Mouse (Mus musculus) cerebellum, adult (tissue): ENCODE data around the gene Slc44a3.

Experiments used
- ATAC-seq: cut with Nextera tagmentation; 2 replicates; pipeline ENCODE4 v1.9.2; 2017; ENCODE audit warnings: mild to moderate bottlenecking, moderate library complexity, mixed read lengths; ENCODE audit not compliant: insufficient number of reproducible peaks, low FRiP score, low TSS enrichment

Slc44a3 gene

DNA sequence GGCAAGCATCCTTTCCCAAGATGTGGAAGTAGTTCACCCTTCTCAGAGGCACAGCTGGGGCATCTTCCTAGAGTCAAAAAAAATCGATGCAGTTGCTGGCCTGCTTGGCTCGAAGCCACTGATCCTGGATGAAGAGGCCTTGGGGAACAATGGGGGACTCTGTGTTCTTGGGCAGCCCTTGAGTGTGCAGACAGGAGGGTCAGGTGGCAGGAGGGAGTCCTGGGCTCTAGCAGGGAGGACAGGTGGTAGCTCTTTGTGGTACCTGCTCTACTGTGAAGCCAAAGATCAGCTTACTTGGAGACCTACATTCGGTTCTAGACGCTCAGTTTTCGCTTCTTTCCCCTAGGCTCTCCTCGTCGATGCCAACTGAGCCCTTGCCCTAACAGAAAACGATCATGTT lies 26.0 kb downstream of the Slc44a3 start:
- no peak for ATAC-seq

DNA sequence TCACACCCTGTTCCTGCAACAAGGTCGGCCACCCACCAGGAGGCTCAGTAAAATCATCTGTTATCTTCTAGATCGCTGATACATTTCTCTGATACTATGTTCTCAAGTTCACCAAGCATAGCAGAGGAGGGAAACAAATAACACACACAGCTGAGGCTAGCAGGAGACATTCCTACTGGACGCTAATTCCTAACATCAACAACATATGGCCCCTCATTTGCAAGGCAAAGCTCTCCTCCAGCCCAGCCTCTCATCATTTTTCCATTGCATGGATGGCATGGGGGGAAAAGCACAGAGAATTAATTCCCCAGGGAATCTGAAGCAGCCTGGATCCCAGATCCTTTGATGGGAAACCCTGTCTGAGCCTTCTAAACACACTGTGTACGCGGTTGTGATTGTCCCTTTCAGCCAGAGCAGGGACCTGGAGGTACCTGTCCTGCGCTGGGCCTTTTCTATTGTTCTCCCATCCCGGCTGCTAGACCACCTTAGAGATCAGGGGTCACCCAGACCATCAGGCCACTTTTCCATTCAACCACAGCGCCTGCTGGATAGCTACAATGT lies 27.2 kb downstream of the Slc44a3 start:
- ATAC-seq, result no peak

DNA sequence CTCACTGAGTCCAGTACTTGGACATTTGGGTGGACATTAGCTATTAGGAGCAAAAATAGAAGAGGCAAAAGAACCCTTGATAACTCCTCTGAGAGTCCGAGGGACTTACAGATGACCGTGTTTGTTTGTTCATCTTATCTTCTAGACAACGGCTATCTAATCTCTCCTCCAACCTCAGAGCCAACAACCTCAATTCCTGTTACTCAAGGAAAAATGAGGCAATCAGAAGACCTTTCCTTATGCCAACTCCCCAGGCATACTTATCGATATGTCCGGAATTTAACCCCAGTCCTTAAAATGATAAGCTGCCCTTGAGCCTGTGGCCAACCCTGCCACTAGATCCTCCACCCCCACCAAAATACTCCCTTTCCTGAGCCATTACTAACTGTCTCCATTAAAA lies 31.5 kb downstream of the Slc44a3 start:
- ATAC-seq, result no peak

DNA sequence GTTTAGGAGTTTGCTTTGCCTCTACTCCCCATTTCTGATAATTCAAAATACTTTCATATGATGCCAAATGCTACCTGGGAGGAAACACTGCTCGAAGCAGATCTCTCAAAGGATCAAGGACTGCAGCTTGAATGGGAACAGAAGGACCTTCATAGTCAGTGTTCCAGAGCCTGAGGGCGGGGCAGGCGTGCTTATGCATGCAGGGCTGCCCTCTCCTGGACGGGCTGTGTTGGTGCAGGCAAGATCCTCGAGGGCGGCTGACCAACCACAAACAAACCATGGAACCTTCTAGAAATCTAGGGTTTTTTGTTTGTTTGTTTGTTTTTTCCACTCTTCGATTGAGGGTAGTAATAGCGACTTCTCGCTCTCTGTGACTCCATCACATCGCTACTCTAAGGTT lies 32.0 kb downstream of the Slc44a3 start:
- no peak; the same call in 1 of the 2 replicates for ATAC-seq

DNA sequence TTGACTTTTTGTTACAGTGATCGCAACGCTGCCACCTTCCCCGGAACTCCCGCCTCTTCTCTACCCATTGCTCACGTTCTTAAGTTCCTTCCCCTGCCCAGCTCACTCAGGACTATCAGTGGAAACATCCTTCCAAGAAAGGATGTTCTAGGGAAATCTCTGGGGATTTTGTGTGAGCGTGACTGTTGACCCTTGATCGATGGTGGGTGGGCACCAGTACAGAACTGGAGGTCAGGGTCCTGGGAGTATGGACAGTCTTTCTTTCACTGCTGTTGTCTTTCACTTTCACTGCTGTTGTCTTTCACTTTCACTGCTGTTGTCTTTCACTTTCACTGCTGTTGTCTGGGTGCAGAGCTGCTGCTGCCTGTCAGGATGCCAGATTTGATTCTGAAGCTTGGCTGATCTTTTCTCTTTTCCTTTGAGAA lies 38.2 kb downstream of the Slc44a3 start:
- no peak for ATAC-seq

DNA sequence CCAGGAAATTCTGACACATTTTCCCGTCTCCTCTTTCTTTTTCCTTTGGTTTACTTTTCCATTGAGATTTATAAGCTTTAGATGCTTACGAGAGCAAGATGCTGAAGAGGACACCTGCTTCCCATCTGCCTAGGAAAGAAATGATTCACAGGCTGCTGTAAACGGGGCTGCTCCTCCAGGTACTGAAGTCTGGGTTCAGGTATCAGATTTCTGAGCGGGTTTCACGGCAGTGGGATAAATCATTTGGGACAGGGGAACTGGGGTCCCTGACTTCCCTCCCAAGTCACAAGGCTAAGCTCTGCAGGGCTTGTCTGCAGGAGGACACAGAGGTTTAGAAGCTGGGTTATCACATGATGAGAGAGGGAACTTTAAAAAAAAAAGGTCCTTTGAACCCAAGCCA lies 40.2 kb downstream of the Slc44a3 start:
- ATAC-seq, result no peak

DNA sequence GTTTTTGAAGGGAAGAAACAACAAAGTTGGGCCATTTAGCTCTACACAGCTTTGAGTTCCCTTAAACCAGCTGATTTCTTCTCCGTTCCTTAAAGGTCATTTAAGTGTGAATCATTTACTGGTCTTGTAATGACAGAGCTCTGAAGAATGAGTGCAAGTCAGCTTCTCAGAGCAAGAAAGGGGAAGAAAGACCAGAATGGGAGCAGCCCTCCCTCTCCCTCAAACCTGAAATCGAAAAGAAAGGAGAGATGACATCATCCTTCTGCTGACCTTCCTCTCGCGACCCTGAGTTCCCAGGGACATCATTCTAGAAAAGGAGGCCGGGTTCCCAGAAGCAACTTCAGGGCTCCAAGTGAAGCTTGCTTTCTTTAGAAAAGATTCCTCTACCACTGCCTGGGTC lies 41.3 kb downstream of the Slc44a3 start:
- ATAC-seq, result no peak

DNA sequence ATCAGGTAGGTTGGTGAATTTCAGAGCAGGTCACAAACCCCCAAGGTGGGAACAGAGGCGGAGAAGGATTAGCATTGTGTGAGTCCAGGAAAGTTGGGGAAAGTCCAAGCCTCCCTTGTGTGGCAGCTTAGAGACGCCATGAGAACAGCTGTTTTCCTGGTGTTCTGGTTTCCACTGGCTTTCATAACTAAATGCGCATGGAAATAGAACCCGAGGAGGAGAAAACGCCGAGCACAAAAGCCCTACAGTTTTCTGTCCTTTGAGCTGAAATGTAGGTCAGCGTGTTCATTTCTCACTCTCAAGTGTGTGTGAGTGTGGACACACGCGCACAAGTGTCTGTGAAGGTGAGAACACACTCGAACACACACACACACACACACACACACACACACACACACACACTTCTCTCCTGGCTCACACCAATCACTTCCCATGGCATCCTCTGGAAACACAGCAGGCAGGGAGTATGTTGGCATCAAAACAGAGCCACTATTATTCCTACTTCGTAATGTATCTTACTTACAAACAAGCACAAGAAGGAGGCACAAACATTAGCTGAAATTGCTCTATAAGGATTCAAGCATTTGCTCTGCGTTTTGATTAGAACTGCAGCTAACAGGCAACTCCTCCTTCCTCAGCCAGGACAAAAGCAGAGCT lies 42.6 kb downstream of the Slc44a3 start:
- no peak for ATAC-seq

DNA sequence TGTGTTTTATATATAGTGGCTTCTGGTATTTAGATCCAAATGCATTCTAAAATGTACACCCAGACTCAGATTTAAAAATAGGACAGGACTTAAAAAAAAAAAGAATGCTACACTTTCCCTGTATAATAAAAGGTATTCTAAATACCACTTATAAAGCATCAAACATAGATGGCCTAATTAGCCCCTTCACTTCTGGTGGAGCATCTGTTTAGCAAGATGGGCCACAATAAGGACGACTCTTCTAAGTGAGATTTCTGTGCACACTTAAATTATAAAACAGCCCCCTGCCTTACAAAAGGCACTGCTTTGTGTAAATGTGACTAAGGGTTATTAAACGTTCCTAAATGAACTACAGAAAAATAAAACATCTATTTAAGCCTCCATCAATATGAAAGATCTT lies 47.0 kb downstream of the Slc44a3 start:
- no peak for ATAC-seq

DNA sequence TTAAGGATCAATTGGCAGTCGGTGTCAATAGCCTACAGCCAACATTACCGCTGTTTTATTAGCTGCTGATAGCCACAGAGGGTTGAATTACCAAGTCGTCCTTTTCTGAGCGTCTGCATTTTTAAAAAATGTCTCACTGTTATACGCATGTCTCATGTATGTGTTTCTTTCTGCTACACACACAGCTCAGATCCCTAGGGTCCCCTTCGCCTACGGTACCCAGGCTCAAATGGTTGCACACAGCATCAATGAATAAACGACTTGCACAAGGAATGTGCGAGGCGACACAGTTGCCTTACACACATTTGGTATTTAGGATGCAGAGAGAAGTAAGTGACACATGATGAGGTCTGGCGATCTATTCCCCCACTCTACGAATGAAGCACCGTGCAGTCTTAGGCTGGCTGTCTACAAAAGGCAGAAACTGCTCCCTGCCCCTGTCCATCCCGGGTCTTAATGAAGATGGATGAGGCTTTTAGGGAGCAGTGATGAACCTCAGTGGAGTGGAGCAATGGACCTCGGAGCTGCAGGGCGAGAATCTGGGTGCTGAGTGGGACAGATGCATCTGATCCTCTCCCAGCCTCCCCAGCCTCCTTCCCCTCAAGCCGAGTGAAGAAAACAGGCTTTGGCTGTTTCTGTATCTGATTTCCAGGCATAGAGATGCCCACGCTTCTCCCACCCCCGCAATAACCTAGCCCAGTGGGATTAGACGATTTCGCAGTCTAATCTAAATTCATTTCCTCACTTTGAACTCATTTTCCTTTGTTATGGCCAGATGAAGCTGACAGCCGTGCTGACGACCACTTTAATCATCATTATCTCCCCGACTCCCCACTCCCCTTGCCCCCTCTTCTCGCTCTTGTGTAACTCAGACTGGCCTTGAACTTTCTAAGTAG lies 48.7 kb downstream of the Slc44a3 start:
- ATAC-seq, result no peak

DNA sequence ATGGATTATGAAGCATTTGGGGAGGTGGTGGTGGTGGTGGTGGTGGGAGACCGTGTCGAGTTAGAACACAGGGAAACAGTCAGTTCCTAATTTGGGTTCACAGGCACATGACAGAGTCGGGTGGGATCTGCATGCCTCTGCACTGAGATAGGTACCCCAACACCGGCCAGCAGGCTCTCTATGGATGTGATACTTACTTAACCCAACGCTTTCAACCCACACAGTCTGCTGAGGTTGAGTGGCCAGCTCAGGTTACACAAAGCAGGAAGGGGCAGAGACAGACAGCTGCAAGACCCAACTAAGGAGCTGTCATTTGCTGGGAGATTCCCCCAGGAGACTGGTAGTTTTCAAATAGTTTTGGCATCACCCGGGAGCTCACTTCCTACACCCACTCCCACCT lies 50.6 kb downstream of the Slc44a3 start:
- ATAC-seq, result no peak

DNA sequence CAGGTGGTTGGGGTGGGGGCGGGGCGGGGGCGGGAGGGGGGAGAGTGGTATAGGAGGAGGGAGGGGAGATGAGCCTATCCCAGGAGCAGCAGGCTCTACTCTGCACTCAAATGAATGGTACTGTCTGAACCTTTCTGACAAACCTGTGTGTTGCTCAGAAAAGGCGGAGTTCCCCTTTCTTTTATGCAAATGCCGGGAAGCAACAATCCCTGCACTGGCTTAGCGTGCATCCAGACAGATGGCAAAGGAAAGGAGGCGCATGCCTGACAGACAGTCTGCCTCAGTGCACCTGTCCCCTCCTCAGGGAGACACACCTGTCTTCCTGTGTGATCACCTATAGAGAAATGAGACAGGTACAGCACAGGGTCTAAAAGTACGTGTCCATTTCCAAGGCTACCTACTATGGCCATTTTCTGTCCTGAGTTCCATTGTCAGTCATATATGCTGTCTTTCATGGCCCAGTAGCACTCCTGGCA lies 51.2 kb downstream of the Slc44a3 start:
- ATAC-seq, result no peak

DNA sequence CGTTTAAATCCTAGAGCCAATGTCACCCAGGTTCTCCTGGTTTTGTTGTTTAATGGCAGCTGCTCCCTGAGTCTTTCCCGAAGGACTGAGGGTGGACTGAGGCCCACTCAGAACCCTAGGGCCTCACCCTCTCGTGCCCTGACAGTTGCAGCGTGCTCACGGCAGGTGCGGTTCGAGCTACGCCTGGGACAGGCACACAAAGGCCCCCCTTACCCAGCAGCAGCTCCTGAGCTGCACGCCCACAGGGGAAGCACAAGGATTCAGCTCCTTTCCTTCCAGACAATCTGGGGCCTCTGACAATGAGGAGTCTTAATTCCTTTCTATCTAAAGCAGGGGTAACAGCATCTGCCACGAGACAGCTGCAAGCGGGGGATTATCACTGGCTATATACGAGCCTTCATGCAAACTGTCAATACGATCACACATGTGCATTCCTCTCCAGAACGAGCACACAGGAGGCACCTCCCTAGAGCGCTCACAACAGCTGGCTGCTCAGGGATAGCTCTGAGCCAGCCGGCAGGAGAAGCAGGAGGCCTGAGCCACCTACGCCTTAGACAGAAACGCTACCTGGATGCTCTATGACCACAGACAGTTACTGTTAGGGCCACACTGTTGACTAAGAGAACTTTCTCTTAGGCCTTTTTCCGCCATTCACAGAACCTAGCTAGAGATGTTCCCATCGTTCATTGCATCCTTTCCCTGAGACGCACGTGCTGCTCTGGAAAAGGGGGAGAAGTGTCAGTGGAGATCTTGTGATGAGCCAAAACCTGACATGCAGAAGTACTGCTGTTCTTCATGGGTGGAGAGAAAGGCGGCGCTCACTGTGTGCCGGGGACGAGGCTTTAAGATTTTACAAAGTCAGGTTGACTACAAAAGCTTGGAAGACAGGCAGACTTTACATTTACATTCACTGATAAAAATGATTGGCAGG lies 51.9 kb downstream of the Slc44a3 start:
- no peak for ATAC-seq

DNA sequence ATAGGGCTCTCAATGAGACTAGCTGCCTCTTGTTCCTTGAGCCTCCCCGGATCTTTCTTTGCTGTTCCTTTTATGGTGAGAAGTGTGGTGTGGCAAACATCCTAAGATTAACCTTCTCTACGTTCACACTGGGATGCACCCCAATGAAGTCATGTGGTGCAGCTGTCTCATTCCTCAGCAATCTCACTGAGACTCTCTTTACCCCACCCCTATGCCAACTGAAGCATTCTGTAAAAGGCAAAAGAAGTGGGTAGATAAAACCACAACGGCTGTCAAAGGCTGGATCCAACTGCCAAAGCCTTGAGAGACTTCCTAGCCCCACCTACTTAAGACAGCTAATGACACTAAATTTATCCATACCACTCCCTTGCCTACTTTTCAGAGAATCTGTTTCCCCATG lies 57.5 kb downstream of the Slc44a3 start:
- ATAC-seq, result no peak

DNA sequence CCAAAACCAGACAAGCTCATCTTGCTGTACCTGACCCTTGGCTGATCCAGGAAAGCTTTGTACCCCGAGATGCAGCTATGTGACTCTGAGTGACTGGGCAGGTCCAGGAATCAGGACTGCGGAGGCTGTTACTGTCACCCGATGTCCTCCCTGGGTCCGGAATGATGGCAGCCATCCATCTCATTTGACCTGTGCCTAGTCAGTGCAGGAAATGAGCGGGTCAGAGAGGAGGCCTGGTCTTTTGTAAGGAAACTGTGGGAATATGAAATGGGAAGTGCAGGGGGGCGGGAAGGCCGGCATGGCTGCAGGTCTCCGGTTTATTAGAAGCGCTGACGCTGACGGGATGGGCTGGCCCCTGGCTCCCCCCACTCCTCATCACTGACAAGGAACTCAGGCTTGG lies 60.5 kb downstream of the Slc44a3 start:
- ATAC-seq, result no peak

DNA sequence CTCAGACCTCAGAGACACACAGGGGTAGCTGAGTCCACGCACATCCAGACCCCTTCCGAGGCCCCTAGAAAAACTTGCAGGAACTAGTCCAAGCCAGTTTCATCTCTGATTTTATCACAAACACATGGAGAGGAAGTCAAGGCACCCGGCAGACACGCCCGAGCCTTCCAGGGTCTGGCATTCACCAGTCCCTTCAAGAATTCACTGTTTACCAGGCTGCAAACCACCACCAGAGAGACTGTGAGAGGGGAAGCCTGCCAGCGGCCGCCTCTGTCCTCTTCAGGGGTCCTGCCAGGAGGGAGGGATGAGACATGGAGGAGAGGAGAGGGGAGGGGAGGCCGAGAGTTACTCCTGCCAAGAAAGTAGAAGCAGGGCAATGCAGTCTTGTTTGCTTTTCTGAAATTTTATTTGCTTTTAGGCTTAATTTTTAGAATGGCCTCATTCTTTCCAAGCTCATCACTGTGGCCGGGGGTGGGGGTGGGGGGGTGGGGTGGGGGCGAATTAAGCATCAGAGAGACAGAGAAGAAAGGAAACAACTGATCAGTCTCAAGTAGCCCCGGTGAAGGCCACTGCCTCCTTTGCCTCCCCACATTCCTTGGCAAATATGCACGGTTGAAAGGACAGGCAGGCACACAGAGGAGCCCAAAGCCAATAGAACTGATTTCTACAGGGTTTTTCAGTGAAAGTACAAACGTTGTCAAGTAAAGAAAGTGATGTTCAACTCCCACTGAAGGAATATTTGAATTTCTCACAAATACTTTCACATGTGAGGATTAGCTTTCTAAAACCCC lies 62.8 kb downstream of the Slc44a3 start:
- ATAC-seq, result no peak

DNA sequence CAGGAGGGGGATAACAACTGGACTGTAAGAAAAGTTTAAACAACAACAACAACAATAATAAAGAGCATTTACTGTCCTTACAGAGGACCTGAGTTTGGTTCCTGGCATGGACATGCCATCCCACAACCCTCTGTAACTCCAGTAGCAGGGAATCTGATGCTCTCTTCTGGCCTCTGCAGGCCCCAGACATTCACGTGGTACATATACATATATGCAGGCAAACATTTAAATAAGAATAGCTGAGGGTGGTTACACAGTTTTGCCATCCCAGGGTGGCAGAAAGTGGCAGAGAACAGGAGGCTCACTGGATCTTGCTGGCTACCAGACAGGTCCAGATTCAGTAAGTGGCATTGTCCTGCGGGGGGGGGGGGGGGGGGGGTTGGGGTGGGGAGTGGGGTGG lies 64.1 kb downstream of the Slc44a3 start:
- no peak for ATAC-seq

DNA sequence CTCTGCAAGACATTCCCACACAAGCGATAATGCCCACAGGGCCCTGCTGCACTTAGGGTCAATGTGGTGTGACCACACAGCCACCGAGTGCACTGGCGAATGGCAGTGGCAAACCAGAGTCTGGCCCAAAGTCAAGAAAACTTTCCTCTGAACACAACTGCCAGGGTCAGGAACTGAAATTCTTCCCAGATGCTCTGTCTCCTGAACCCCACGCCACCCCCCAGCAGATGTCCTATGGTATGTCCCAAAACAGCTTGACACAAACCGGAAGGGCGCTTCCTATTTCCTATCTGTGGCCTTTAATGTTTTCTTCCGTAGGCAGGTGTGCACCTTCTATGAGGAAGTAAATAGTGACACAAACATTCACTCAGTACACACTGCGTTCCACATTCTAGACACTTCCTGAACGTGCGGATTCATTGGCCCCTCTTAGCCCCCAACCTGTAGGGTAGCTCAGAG lies 65.1 kb downstream of the Slc44a3 start:
- no peak for ATAC-seq

DNA sequence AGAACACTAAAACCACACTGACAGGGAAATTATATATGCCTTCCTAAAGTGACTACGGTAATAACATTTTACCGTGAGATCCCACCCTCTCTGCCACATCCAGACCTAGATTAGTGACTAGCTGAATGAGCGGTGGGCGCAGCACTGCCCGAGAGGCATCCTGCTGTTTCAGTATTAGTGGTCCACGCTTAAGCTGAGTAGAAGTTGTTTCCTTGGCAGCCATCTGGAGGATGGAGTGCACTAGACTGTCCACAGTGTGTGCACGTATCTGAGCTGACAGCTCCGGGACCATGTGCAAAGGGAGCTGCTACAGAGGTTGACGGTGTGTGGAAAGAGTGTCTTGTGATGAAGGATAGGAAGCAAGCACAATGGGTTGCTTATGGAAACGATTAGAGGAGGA lies 66.4 kb downstream of the Slc44a3 start:
- no peak for ATAC-seq
